Mouse (Mus musculus): ENCODE results near the gene Fbn1.

Fbn1 gene

DNA sequence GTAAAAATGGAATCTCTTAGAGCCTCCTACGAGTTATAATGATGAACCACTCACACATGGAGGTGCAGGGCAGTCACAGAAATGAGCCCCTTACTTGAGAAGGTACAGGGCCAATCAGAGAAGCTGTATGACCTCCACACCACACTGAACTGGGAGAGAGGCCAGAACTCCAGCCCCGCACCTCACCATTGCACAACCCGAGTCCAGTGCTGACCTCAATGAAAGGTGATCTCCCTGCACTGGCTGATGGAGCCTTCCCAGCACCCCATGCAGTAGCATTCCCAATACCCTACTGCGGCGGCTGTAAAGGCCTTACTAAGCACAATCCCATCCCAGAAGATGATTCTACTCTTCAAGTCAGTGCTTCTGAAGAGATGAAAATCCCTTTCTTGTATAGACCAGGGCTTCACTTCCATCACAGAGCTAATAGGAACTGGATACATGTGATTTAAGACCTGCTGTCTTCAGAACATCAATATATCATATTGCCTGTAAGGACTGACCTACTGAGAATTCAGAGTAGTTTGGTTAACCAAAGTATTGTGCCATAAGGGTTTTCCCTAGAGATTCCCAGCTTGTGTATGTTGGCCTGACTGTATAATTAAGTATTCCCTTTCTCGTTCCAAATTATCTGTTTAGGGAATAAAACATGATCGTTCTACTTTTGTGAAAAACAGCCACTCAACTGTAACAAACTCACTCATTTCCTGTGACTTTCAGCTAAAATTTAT lies 182.5 kb downstream of the Fbn1 start:
- DNase-seq, result no peak

DNA sequence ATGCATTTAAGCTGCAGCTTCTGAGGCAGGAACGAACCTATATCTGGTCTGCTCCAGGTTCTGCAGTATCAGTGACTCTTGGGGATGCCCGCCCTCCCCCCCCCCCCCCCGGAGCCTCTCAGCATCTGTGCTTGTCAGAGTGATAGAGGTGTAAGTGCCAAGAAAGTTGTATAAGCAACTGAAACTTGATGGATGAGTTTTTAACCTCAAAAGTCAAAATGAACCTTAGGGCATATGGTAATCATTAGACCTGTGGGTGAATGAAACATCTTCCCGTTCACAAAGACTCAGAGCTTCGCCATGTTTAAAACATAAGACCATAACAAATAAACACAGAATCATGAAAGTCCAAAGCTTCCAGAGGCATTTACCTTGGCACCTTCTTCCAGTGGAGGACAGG lies 183.3 kb downstream of the Fbn1 start:
- no peak for DNase-seq

DNA sequence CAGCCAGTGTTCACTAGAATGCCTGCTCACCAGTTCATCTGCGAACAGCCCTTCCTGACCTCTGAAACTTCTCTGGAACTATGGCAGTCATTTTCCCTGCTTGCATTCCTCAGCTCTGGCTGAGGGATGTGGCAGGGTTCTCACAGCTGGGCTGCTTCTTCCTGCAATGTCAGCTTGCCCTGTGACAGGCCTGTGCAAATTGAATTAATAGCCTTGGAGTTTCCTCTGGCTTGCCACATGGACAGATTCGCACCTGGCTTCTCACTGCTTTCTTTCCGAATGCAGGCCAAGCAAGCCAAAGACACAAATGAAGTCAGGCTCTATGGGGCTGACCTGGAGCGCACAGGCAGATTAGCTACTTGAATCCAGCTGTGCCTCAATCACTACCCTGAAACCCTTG lies 184.4 kb downstream of the Fbn1 start:
- no peak for DNase-seq

DNA sequence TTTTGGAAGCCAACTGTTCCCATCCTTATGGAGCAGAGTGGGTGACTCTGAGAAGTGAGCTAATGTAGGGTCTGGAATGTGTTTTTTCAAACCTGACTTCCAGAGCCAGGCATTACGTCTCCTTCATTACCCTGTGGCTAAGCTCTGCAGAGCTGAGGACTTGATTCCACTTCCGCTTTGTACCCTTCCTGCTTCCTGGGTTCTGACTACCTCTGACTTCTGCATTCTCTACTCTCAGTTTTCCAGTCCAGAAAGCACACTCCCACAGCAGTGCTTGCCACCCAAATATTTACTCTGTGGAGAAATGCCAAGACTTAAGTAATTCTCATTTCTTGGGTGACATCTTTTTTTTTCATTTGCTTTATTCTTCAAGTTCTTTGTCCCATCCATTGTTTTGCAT lies 185.2 kb downstream of the Fbn1 start:
- DNase-seq, result no peak

DNA sequence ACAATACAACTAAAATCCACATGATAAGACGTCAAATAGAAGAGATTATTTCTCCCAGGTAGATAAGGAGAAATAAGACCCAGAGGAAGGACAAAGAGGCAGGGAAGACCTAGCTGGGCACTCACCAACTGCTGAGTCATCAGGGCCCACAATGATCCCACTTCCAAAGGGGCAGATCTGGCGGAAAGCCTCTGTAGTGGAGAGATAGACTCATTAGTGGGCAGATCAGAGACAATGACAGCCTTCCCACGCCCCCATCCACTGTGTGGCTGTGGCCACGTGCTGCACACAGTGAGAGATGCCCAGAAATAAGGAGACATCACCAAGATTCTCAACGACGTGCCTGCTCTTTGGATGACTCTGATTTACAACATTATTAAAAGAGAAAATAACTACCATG lies 186.7 kb downstream of the Fbn1 start:
- DNase-seq, result no peak

DNA sequence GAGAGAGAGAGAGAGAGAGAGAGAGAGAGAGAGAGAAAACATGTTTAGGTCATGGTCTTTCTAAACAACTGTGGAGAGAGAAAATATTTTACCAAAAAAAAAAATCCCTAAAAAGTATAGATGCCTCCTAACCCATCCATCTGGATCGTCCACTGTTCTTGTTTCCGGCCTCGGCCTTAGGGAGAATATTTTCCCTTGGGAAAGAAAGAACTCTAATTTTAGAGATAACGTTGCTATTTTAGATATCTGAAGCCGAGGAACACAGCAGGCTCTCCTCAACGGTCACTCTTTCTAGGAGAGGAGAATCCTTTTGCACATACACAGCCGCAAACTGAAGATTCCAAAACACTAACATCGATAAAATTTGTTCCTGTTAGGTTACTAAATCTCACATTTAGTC lies 188.1 kb downstream of the Fbn1 start:
- DNase-seq, result peak; percentile 23

DNA sequence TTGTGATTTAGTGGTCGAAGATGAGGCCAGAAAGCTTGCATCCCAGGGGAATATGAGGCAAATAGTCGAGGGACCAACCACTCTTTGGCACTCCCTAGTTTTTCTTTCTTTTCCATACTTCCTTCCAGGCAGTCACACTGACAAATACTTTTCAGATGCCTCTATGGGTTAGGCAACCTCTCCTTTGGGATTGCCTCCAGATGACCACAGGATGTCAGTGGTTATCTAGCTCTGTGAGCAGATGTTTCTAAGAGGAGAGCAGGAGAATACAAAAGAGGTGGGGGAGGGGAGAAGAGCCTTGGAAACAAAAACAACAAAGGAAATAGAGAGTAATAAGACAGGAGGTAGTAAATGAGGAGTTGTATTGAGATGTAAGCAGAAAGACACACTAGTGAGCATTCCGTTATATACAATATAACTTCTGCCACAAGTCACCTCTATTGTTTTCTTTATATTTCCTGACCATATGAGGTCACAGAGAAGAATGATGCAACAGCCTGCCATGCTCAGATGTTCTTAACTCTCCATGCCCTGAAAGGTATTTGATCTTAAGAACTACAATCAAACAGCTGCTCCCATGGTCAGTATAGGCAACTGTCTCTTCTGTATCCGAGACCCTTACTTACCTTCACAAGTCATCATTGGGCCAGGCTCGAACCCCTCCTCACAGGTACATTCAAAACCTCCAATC lies 189.3 kb downstream of the Fbn1 start:
- DNase-seq, result no peak

DNA sequence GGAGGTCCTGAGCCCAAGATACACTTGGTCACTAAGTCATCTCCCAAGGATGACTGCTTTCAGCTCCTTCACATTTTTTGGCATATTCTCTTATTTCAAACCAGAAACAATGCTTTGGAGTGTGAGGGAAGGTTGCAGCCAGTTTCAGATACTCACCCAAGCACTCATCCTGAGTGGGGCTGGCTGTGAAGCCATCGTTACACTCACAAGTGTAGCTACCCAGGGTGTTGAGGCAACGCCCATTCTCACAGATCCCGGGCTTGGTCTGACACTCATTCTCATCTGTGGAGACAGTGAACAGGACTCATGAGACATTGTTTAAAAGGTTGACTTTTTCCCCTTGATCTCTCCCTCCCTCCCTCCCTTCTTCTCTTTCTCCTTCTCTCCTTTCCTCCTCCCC lies 192.6 kb downstream of the Fbn1 start:
- no peak for DNase-seq

DNA sequence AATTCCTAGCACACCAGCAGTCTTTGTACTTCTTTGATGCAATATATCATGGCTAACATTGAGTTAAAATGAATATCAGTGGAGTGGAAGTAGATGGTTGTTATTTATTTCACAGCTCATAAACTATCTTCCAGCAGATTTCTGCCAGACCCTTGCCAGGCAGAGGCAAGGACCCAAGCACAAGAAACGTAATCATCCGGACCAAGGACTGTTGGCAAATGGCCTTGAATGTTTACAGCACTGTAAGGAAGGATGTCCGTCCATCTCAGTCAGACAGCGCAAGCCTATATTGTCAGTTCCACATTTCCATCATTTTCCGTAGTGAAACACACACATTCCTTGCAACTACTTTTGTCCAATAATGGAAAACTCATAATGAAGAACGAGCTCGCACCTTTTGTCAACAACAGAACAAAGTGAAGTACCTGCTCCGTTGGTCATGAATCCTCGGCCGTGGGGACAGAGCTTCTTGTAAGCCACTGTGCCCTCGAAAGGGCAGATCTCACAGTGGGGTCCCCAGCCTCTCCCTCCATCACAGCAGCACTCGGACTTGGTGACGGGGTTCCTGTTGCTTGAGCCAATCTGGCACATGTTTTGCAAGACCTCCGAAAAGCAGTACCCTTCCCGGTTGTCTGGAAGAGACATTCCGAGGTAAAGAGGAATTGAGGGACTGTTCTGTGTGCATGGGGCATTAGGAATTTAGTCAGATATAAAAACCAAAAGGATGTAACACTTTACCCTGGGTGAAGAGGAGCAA lies 193.4 kb downstream of the Fbn1 start:
- no peak for DNase-seq

DNA sequence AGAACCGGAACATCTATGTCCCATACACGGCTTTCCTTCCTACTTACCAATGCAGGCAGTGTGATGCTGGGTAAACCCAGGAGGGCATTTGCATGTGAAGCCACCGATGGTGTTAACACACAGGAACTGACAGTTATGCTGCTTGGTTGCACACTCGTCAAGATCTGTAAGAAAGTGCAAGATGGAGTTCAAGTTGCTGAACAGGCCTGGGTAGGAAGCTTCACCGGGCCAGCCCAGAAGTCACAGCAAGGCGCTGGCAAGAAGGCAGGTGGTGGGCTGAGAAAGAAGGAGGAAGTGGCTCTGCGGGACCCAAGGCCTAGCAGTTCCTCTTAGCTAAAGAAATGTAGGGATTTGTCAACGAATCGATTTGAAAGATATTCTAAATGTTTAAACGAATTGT lies 198.1 kb downstream of the Fbn1 start:
- DNase-seq, result no peak

DNA sequence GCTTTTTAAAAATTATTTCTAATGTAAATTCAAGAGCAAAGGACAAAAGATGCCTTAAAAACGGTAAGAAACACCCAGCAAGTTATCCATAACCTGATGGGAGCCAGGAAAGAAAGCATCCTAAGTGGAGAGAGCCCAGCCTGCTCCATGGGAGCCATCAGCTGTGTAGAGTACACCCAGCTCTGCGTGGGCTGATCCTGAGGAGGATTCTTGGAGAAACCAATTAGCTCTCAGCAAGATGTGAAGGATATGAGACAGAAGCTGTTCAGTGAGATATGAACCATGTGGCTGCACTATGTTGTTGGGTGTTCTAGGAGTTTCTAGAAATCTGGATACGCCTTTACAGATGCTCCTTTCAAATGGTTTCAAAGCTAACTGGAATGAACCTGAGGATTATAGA lies 202.1 kb downstream of the Fbn1 start:
- no peak for DNase-seq

DNA sequence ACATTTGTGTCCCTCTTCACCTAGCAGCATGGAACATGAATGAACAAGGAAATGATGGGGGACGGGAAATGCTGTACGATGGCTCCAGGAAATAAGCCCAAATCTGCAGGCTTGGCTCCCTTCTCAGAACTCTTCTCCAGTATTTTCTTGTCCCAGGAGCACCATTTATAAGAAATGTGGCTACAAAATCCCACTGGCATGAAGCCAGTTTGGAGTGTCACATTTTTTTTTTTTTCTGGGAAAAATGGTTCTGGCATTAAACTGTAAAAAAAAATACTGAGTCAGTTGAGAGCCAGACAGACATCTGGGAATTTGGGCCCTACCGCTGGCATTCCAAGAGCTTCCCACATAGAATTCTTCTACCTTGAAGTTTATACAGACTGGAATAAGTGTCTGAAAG lies 203.0 kb downstream of the Fbn1 start:
- no peak for DNase-seq

DNA sequence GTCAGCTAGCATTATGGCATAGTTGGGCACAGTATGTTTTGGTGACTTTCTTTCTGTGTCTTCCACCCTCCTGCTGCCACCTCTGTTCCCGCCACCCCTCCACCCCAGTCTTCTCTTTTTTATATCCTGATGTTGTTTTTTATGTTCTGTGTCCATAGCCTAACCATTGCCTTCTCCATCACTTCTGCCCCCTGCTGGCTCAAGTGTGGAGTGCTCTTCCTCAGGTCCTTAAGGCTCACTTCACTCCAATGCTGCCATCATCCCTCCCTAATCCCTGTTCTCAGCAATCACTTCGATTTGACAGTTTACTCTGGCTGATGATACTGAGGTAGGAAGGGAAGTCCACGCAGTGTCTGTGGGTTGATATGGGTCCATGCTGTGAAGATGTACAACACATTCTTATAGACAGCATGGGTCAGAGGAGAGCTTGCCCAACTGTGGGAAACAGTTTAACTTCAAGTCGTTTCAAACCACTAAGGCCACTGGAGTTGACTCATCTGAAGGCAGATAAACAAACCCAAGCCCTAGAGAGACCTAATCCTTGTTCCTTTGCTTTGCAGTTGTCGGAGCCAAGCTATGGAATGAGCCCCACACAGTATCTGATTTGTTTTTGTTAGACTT lies 203.9 kb downstream of the Fbn1 start:
- peak; percentile 37 for DNase-seq

DNA sequence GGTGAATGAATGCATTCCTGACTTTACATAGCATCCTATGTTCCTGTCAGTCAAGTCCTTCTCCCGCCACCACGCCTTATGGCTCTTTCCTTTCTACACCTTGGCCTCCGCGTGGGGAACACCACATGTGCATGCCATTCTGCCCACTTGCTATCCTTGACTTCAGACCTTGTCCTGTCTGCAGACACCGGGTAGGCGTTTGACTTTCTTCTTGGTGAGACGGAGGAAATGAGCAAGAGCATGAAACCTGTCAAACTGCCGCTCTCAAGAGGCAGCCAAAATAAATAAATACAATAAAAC lies 205.2 kb downstream of the Fbn1 start:
- DNase-seq, result no peak

DNA sequence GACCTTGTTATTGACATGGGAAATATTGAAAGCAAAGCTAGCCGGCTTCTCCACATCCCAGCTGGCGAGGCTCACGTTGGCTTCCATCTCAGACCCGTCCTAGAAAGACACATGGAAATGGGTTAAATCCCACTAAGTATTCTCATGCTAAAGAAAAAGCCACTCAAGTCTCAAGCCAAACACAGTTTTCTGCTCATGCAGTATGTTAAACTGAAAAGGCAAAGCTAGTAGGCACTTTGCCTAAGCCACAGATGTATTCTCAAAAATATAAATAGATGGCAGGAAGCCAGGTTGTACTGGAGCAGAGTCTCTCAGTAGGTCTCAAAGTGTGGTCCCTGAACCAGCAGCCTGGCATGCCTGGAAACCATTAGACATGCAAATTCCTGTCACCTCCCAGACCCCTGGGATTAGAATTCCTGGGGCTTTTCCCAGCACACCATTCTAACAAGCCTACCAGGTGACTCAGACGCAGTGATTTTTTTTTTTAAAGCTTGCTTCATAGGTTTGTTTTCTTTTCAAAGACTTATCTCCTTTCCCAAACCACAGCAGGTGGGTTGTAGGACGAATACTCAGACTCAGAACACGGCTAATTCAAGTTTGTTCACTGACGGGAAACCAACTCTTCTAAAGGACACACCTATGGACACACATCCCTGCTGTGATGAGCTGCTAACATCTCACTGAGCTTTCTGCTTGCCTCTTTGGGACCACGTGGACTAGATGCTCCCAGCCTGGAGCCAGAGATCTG lies 205.7 kb downstream of the Fbn1 start:
- no peak for DNase-seq

DNA sequence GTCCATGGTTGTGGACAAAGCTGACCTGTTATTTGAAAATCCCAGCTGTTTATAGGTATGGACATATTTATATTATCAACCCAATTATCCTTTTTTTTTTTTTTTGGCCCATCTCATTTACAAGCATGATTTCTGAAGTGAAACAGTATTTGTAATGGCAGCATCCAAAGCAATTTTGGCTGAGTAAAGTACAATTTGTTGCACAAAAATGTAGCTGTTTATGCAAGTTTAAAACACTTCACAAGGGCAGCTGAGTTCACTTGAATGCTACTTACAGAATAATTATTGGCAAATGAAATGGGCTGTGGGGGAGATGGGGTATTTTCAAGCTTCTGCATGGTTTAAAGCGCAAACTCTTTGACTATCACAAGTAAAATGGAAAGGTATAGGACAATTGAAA lies 209.0 kb downstream of the Fbn1 start:
- no peak for DNase-seq

DNA sequence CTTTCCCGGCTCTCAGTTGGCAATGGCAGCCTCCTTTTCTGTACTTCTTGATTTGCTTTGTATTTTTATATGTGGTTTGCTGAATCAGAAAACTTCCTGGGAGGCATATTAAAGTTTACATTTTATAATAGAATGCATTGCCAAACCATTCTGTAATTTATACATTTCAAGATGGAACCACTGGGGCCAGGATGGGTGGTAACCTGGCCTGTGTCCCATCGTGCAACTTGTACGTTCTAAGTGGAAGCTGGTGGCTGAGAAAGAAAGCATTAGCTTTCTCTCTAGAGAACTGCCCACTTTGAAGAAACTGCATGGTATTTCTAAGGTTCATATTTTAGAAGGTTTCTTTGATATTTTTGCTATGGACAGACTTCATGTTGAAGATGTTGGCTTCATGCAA lies 212.3 kb downstream of the Fbn1 start:
- DNase-seq, result no peak

DNA sequence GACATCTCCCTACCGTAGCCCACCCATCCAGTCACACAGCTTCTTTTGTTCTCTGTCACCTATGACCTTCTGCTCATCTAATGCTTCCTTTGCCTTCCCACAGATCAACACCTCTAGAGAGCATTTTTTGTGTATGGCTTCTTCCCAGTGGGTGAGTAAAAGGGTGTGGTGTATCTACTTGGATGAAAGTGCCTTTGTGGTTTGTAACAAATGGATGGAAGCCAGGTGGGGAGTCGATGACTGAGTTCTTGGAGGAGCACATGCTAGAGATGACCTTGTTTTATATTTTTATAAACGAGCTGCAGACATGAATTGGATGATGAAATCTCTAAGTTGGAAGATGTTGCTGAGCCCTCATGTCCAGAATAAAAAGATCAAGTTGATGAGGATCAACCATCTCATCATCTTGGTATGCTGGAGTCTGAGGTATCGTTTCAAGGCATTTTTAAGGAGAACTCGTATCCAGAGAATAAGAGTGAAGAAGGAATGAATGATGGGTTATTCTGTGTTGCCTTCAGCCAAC lies 213.8 kb downstream of the Fbn1 start:
- DNase-seq, result no peak

DNA sequence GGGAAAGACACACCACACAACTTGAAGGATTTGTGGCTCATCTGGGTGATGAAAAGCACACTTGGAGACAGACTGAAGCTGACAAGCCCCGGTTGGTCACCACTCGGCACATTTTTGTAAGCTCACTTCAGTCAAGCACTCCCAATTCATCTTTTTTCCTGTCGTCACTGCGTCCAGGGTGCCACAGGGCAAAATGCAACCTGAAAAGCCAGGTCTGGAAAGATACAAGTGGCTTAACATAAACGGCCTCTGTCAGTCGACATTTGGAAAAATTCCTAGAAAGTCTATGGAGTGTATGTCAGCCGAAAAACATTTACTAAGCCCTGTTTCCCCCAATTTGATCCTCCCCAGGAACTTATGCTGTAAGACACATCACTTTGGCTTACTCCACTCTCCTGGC lies 215.2 kb downstream of the Fbn1 start:
- no peak for DNase-seq

DNA sequence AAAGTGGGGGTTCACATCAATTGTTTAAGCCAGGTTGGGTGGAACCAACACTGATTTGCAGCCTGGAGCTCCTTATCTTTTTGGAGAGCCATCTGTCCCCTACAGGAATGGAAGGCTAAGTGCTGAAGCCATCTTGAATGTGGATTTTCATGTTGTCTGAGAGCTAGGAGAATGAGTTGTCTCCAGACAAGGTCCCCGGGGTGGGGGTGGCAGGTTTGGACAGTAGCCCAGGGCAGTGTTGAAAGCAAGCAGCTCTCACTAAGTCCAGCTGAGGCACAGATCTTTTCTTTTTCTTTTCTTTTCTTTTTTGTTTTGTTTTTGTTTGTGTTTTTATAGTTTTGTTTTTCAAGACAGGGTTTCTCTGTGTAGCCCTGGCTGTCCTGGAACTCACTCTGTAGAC lies 216.7 kb downstream of the Fbn1 start:
- DNase-seq, result peak; percentile 50

DNA sequence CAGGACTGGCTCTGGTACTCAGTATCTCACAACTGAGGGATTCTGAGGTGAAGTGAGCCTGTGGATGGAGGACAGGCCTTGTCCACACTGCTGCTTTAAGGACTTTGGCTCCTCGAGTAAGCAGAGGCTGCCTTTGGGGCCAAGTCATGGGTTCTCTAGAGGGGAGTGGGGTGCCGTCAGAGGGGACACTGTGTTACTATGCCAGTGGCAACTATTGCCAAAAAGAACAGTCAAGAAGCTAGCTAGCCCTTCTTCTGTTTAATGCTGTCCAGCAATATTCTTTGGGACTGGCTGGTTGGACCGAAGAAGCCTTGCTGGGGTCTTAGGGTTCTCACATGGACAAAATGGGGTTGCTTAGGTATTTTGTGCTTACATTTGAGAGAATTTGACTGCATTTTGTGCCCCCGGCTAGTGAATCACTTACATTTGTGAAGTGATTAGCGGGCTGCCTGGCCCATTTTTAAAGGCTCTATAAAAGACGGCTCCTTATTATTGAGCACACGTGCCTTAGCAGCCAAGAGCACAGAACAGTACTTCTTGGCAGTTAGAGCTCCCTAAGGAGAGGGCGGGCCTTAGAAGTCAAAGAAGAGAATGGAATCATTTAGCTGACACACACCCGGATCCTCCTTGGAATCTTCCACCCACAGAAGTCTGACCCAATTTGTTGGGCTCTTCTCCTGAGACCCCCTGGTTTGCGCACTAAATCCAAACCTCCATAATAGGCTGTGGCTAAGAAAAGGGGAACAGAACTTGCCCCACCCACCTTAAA lies 217.4 kb downstream of the Fbn1 start:
- no peak for DNase-seq

DNA sequence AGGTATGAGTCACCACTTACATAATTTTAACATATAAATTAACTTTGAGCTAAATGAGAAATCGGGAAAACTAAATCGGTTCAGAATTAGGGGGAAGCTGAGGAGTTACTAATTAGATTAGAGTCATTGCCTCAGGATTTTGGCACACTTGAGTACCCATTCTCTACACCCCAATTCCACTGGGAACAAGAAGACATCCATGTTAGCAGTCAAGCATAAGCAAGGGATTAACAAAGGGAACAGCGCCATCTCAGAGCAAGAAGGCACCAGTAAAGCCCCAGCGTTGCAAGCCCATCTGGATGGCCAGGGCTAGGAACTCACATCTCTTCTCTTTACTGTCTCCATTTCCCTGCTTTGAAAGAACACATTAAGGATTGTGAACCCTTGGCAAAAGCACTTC lies 222.0 kb downstream of the Fbn1 start:
- no peak for DNase-seq
